Mouse (Mus musculus) lung, postnatal 10 days (tissue): ENCODE measurements at regions not wholly inside any gene's neighbourhood (a gene's known extent, or its start where the extent isn't known, plus 50 kb on each side); places are given as distances from the start of the nearest gene placed in this dataset.

Experiments used
- DNase-seq: peaks from one replicate; pipeline ENCODE4 v3.0.0; 2021

- DNase-seq, result peak; percentile 1
Observed at GRCm38 (mm10) chr8:42614077-42614476, 527.2 kb downstream of the Triml1 start.

DNA sequence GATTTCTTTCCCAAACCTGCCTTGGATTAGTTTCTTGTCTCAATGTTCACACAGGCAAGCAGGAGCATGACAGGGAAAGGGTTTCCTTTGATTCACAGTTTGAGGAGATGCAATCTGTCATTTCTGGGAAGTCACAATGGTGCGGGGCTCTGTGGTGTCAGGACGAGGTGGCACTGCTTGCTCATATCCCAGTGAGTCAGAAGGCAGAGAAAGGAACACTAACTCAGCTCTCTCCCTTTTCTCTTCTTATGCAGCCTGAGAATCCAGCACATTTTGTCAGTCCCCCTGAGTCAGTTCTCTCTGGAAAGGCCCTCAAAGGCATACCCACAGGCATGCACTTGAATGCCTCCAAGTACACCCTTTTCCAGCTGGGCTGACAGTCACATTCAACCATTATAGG, 544.6 kb downstream of the Triml1 start:
- DNase-seq, result no peak
